Mouse (Mus musculus) lung, postnatal 14 days (tissue): ENCODE data around the gene Fam189a2.

Experiments
- DNase-seq: peaks from one replicate; pipeline ENCODE4 v3.0.0; 2021

Fam189a2 gene

GRCm38 (mm10) chr19:24024131-24024530 is 6.7 kb downstream of the Fam189a2 start:
- DNase-seq: no peak

GRCm38 (mm10) chr19:24023351-24023750 is 7.5 kb downstream of the Fam189a2 start:
- DNase-seq: no peak

DNA sequence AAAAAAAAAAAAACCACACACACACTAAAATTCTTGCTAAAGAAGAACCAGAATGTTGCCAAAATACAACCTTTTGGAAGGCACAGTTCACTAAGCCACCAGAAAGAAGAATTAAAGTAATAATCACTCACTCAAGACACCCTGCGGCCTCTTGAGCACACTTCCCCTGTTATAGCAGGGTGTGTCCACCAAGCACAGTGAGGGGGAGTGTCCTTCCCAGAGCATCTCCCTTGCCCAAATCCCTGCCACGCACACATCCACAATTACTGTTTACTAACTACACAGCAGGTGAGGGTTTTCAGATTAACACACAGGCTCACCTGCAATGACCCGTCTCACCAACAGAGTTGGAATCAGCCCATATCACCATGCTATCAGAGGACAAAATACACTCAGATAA is 8.0 kb downstream of the Fam189a2 start:
- DNase-seq: no peak

- DNase-seq: no peak
Observed at GRCm38 (mm10) chr19:24022301-24022700, 8.5 kb downstream of the Fam189a2 start.

- no peak for DNase-seq
Observed at GRCm38 (mm10) chr19:24020736-24021135, 10.1 kb downstream of the Fam189a2 start.

DNA sequence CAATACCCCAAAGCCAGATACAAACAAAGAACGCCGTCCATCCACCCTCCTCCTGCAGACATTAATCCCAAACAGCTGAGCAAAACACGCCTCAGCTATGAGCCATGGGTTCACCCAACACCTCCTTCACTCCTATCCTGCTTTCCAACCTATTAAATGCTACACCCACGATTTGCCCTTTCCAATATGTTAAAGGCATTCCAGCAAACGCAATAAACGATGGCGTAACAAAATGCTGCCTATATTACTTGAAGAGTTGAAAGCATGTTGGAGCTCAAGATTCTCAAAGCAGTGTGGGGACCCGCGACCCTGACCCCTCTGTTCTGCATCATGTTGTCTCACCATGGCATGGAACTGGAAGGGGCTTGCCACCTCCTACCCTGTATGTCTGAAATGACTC is 11.2 kb downstream of the Fam189a2 start:
- no peak for DNase-seq

- DNase-seq: no peak
Observed at GRCm38 (mm10) chr19:24018396-24018795, 12.4 kb downstream of the Fam189a2 start.

DNA sequence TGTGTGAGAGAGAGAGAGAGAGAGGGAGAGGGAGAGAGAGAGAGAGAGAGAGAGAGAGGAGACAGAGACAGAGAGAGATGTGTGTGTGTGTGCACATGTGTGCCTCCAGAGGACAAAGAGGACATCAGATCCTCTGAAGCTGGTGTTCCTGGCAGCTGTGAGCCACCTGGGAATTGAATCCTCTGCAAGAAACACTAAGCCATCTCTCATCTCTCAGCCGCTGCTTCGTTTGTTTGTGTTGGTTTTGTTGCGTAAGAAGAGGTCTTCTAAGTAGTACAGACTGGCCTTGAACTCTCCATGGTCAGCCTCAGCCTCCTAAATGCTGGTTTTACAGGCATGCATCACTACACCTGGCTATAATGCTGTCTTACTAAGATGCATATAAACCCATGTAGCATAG is 12.9 kb downstream of the Fam189a2 start:
- DNase-seq: no peak

DNA sequence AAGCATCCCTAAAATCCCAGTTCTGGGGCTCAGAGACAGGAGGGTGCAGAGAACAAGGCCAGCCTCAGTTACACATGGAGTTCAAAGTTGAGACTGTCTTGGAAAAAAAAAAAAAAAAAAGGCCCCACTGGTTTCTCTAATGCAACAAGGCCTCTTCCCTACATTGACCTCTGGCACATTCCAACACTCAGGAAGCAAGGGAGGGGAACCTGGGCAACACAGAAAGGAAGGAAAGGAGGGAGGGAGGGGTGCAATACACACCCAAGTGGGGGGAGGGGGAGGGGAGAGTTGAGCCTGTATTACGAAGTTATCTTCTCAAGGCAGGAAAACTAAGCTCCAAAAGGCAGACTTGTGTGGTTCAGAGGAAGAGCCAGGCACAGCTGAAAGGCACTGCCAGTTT is 13.4 kb downstream of the Fam189a2 start:
- peak; percentile 76 for DNase-seq

GRCm38 (mm10) chr19:24016706-24017386 is 14.0 kb downstream of the Fam189a2 start:
- peak; percentile 76 for DNase-seq

DNA sequence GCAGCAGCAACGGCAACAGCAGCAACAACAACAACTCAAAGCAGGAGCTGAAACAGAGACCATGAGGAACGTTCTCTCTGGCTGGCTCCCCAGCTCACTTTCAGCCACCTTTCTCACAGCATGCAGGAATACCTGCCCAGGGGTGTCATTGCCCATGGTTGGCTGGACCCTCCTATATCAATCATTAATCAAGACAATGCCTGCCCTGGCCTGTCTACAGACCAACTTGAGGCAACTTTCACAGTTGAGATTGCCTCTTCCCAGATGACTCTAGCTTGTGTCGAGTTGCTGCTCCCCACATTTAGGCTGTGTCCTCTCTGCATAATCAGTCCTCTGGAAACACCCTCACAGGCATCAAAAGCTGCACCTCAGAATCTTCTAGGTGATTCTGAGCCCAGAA is 17.6 kb downstream of the Fam189a2 start:
- no peak for DNase-seq

DNA sequence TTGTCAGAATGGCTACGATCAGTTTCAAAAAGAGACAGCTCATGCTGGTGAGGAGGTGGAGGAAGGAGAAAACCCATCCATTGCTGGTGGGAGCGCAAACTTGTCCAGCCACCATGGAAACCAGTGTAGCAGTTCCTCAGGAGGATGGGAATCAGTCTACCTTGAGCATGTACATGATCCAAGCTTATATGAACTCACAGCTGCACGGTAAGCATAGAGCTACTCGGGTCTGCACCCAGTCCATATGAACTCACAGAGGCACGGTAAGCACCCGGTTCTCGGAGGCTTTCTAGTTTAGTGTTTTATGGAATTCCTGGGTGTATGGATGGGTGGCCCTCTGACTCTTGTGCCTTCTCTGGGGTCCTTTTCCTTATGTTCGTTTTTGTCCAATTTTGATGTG is 18.3 kb downstream of the Fam189a2 start:
- DNase-seq: no peak

- DNase-seq: peak; percentile 35
Observed at GRCm38 (mm10) chr19:24007638-24008360, 23.0 kb downstream of the Fam189a2 start.

GRCm38 (mm10) chr19:24007002-24007637 is 23.7 kb downstream of the Fam189a2 start:
- DNase-seq: peak; percentile 23

GRCm38 (mm10) chr19:23995766-23996399 is 34.9 kb downstream of the Fam189a2 start:
- no peak for DNase-seq

DNA sequence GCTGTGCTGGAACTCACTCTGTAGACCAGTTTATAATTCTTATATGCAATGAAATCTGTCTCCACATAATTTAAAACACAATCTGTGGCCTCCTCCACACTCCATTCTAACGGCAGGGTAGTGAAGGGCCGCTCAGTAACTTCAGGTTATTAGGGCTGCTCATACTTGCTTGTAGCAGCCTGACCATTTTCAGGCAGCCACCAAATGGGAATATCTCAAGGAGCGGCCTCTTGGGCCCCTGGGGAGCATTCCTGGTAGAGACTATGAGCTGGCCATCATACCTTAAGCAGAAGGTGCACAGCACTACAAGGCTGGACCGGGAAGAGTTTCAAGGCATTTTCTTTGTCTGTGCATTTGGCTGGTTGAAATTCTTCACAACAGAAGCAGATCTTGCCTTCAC is 42.7 kb downstream of the Fam189a2 start:
- DNase-seq: no peak

GRCm38 (mm10) chr19:23987291-23987690 is 43.5 kb downstream of the Fam189a2 start:
- DNase-seq: no peak

DNA sequence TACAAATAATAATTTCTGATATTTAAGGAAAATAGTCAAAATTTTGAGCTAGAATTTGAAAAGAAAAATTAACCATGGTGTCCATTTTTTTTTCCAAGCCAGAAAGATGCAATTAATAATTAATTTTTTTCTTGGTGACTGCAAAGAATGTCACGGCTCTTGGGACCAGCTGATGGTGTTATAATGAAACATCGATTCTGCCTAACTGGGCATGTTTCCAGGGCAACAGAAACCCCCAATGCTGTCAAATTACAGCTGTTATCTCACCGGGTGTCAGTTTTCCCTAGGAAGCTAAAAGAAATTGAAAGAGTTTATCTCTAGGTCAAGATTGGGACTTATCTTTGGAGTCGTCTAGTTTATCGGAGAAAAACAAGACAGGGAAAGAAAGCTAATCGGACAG is 46.6 kb downstream of the Fam189a2 start:
- DNase-seq: no peak

- DNase-seq: no peak
Observed at GRCm38 (mm10) chr19:23980598-23980997, 50.2 kb downstream of the Fam189a2 start.

GRCm38 (mm10) chr19:23977901-23978443 is 52.8 kb downstream of the Fam189a2 start:
- DNase-seq: no peak

DNA sequence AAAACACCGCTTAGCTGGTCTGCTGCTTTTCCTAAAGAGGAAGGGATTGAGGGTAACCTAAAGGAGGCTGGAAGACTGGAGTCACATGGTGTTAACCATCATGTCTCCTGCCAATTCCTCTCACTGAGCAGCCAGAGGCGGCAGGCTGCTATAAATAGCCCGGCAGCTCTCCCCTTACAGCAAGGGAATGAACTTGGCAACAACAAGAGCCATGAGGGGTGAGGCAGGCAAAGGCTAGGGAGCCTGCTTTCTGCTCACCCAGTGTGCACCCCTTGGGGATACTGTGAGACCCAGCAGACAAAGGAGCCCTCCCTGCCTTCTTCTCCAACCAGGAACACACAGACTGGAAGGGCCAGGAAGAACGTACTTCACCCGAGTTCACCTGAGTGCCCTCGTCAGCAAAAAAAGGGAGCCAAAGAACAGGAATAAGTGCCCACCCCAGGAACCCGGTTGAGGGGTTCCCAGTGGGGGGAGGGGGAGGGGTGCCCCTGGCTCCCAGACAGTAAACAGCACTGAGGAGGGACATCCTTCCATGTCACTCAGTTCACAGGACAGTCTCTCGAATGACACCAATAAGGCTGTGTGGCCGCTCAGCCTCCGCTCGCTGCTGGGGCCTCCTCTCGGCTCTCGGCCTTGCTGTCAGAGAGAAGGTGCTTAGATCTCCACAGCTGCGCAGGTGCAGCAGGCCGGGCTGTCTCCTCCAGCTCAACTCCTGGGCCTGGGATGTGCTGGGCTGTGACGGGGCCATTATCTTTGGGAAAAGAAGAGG is 57.8 kb downstream of the Fam189a2 start:
- peak; percentile 56 for DNase-seq

DNA sequence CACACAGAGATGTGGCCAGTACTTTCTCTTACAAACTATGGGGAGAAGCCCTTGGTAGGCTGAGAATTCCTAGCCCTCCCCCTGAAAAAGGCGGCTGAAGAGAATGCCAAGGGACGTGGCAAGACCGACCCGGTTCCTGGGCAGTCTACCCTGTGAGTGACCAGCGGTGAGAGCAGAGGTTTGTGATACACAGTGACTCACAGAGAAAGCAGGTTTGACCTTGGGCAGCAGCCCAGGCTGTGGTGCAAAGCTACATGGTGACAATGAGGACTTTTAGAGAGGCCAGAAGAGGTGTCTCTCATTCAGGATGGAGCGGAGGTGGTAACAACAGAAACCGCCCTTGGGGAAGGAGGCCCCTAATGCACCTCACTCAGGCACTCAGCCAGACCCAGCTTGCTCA is 59.4 kb downstream of the Fam189a2 start:
- no peak for DNase-seq

- no peak for DNase-seq
Observed at GRCm38 (mm10) chr19:23970374-23970773, 60.4 kb downstream of the Fam189a2 start.
